Mouse (Mus musculus): ENCODE results near the gene Arhgap35.

The Arhgap35 gene

GRCm38 (mm10) chr7:16604141-16604540 is 10.7 kb downstream of the Arhgap35 start:
- no peak for ATAC-seq (ENCODE audit: low TSS enrichment)

DNA sequence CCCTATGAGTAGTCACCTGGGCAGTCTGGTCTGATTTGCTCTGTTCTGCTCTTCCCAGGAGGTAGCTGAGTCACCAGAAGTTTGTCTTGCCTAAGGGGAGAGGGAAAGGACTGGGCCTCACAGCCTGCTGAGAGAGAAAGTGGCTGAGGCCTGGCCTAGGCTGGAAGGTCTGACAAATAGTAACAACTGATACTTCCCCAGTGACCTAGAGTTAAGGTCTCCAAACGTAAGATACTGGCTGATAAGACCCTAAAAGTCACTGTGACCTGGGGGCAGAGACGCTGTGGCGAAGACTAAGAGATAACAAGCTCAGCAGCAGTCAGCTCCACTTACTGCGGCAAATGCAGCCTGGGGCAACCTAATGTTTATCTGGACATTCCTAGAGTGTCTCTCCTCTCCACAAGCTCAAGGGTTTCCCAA is 13.1 kb downstream of the Arhgap35 start:
- ATAC-seq (ENCODE audit: low TSS enrichment) = no peak

DNA sequence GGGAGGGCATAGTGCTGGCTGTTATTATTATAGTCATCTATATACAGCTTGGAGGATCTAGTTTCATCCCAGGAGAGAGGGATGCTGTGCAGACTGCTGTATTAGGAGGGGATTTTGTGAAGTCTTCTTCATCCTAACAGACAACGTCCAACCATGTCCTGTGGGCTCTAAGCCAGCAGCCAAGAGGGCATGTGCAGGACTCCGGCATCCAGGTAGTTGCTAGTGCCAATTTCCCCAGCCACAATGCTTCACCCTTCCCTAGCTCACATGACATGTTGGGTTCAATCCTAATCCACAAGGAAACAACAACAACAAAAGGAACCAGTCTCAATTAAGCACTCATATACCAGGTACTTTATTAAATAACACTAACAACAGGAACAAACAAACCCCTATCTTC is 15.8 kb downstream of the Arhgap35 start:
- no peak for ATAC-seq (ENCODE audit: low TSS enrichment)

DNA sequence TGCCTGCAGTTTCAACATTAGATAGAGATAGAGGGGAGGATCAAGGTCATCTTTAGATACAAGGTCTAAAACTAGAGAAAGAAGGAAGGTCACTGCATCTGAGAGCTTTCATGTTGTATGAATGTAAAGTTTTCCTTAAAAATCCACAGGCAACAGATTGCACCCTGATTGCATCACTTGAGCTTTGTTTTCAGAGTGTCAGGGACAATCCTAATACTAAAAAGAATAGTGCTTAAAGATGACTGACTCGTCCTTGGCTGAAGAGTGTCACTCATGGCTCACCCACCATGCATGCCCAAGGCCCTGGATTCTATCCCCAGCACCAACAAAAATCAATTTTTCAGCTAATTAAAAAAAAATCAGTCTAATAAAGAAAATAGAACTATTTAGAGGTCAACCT is 23.5 kb downstream of the Arhgap35 start:
- no peak for ATAC-seq (ENCODE audit: low TSS enrichment)

- peak; percentile 81 for ATAC-seq (ENCODE audit: low TSS enrichment)
These were observed 27.1 kb downstream of the Arhgap35 start for GRCm38 (mm10) chr7:16587649-16588048.

- ATAC-seq (ENCODE audit: low TSS enrichment) = no peak
These were observed 30.4 kb downstream of the Arhgap35 start for GRCm38 (mm10) chr7:16584384-16584783.

DNA sequence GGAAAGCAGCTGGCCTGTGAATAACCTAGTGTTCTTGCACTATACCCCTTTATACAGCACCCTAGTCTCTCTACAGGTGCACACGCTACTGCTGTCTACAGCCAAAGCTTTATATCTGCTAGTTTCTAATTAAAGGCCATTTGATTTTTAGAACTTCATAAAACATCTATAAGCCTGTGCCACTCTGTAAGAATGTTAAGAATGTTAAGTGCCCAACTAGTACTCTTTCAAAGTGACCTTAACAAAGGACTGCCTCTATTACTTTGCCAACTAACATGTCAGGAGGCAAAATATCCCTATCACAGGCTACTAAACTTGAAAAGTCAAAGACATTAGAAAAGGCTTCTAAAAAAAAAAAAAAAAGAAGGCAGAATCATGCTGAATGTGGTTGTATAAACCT is 31.0 kb downstream of the Arhgap35 start:
- no peak for ATAC-seq (ENCODE audit: low TSS enrichment)

DNA sequence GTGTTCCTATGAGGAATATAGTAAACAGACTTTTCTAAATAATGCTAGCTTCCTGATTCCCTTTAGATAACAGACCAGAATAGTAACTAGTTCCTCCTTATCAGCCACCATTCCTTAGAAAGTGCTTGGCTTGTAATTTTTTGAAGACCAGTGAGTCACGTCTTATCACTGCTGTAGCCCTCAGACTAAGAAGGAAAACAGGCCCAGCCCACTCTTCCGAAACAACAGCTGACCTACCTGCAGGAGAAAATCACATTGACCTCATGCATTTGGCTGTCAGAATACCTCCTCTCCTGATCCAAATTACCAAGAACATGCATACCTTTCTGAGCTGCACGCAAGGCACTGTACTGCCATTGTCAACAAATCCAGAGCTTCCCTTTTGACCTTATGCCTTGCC is 32.5 kb downstream of the Arhgap35 start:
- ATAC-seq (ENCODE audit: low TSS enrichment) = no peak

- ATAC-seq (ENCODE audit: low TSS enrichment) = no peak
These were observed 33.3 kb downstream of the Arhgap35 start for GRCm38 (mm10) chr7:16581276-16582100.

DNA sequence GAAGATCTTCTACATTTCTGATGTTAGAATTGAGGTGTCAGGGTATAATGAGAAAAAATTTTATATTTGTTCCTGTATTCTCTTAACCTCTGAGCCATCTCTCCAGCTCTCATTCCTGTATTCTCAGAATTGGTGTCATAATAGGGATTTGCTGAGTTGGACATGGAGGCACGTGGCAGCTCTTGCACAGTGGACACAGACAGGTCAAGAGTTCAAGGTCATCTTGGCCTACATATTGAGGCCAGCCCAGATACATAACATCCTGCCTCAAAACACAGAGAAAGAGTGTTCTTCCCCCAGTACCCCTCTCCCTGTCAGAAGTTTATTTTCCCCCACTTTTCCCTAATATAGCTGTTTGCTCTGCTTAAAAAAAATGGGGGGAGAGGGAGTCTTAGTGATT is 38.1 kb downstream of the Arhgap35 start:
- no peak for ATAC-seq (ENCODE audit: low TSS enrichment)

- no peak for ATAC-seq (ENCODE audit: low TSS enrichment)
These were observed 43.6 kb downstream of the Arhgap35 start for GRCm38 (mm10) chr7:16571191-16571590.

DNA sequence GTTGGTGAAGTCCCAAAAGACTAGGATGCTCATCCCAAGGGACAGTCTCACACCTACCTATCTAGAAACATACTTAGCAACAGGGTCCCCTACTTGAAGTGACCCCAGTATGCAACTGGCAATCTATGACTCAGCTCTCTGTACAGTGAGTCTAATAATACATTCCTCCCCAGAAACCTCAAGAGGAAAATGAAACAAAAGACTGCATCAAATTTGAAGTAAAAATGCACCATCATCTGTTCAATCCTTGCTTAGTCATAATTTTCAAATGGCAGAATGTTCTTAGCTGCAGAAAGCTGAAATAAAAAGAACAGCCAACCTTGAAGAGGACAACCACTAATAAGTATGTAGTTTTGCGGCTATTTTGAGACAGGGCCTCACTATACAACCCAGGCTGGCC is 44.1 kb downstream of the Arhgap35 start:
- ATAC-seq (ENCODE audit: low TSS enrichment) = peak; percentile 34; the same call in 1 of the 2 replicates

GRCm38 (mm10) chr7:16564491-16564890 is 50.3 kb downstream of the Arhgap35 start:
- no peak for ATAC-seq (ENCODE audit: low TSS enrichment)

DNA sequence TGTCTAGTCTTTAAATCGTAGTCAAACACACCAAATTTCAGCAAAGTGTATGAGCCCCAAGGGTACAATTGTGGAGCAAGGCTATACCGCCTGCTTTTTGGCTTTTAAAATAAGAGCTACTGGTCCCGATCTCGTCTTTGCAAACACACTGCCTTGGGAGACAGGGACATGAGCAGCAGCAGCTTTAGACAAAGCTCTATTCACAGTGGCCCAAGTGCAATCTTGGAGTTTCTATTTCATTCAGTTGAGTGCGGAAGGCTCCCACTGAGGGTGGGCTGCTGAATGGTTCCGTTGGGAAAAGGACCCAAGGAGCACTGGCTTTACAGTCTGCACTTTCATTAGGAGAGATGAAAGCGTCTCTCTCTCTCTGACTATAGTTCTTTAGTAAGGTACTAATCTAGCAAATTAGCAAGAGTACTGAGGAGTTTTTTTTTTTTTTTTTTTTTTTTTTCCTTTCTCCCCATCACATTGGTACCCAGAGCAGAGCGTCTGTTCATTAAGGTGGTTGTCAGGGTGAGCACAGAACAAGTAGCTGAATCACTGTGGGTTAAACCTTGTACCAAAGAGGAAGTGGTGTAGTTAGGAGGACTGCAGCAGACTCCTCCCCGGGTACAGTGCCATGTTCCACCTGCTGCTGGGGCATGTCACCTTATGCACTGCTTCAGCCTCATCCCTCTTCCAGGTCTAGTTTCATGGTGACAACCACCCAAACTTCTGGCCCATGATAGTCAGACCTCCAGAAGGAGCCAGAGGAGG is 56.8 kb downstream of the Arhgap35 start:
- no peak for ATAC-seq (ENCODE audit: low TSS enrichment)

GRCm38 (mm10) chr7:16557251-16557650 is 57.5 kb downstream of the Arhgap35 start:
- no peak for ATAC-seq (ENCODE audit: low TSS enrichment)

- no peak for ATAC-seq (ENCODE audit: low TSS enrichment)
These were observed 60.6 kb downstream of the Arhgap35 start for GRCm38 (mm10) chr7:16554215-16554614.

GRCm38 (mm10) chr7:16551581-16551980 is 63.2 kb downstream of the Arhgap35 start:
- ATAC-seq (ENCODE audit: low TSS enrichment) = no peak

DNA sequence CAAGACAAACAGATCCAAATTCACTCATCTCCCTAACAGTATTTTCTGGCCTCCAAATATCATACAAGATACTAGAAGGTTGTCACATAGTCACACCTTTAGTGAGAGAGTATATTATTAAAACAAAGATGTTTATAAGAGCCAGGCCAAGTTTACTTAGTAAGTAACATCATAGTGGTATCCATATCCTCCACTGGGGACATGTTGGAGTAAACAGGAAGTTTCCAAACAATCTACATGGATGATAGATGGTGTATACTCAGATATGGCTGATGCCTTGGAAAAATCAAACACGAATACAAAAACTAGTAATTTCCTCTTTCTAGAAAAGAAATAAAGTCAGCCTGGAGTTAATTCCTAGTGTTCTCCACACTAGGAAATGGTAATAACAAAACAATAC is 65.5 kb downstream of the Arhgap35 start:
- ATAC-seq (ENCODE audit: low TSS enrichment) = no peak

GRCm38 (mm10) chr7:16544770-16545169 is 70.0 kb downstream of the Arhgap35 start:
- ATAC-seq (ENCODE audit: low TSS enrichment) = no peak

DNA sequence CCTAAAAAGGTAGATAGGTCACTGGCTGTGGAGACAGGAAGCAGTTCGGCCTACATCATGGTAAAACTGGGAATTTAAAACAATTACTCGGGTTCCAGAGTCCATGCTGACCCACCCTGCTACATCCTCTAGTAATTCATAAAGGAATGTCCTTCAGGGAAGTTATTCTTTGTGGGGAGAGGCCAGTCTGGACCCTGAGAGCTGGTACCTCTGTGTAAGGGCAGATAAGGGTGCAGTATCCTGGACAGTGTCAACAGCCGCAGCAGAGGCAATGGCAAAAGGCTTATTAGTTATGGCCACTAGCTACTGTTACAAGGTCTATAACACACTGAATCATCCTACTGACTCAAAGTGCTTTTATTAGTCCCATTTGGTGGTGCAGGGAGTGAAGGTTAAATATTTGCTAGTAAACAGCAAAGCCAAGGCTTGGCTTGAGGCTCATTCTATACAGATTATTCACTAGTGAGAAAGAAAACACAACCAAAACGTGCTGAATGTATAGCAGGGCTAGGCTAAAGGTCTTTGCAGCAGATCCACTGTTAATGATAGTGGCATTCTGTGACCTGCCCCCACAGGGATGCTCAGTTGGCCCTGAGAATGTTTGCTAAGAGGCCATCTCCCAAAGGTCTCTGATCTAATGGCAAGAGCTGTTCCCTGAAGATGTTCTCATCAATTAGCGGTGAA is 77.4 kb downstream of the Arhgap35 start:
- ATAC-seq (ENCODE audit: low TSS enrichment) = no peak

- ATAC-seq (ENCODE audit: low TSS enrichment) = no peak
These were observed 88.8 kb downstream of the Arhgap35 start for GRCm38 (mm10) chr7:16525995-16526394.

DNA sequence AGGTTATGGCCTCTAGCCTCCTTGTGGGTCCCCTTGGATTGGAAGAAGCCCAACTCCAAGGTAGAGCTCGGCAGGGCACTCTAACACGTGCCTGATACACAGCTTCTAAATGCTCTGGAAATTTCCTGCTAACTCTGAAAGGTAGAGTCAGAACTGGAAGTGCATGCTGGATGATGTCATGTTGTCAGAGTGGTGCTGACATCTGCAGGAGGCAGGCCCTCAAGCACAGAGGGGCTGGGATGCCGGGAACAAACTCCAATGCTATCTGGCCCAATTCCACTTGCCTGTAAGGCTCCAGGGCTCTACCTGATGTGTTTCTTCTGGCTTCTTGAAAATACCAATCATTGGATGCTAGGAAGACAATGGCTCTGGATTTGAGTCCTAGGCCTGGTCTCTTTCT is 89.3 kb downstream of the Arhgap35 start:
- ATAC-seq (ENCODE audit: low TSS enrichment) = no peak

DNA sequence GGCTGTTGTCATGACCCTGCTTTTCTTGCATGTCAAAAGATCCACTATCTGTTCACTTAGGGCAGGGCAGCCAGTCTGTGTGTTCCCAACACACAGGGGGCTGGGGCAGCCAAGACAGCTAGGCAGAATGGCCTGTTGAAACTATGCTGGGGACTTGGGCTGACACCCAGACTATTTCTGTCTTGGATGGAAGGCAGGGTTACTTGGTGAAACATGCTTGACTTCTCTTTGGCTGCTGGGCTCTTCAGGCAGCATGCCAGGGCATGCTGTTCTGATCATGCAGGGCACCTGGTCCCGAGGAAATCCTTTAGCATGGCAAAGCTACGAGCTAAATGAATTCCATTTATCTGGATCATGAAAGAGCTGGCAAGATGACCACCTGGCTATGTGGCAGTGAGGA is 90.5 kb downstream of the Arhgap35 start:
- ATAC-seq (ENCODE audit: low TSS enrichment) = no peak
